In genomic region chr19:61266246-61266615, GRCm38 (mm10) we compare ENCODE assay signal across 9 mouse cellular contexts. TPM values are rescaled to one million over a fixed set of nuclear protein-coding genes. Genes with fewer than 3 reads are reported as not detected.
DNase-seq lines count a peak whose midpoint lies in the region; ATAC-seq lines count a peak whose summit lies in the region.
"Had no signal": no experiment of that assay in that cellular context is flagged by ENCODE, and none has a peak within 500 bp of the region (broad histone marks: within the 10 kb centered on the region; RNA-seq: fewer than 3 reads in every experiment).

No protein-coding gene starts in this region.

- 0 out of 2 replicates have a peak, but pooled peaks cover 3% of the 10 kb centered on the region for H3K4me1 ChIP-seq in heart, embryonic 12.5 days (replicated peaks)
- H3K4me1 ChIP-seq in limb, embryonic 11.5 days (ENCODE audit: control insufficient read depth, insufficient read depth, low read length), result no peaks in the 10 kb centered on the region
- H3K4me1 ChIP-seq in intestine, embryonic 16.5 days (ENCODE audit: control insufficient read depth, insufficient read depth, low read length), result no peaks in the 10 kb centered on the region

- no peak overlapping the region for H3K4me3 ChIP-seq in heart, embryonic 12.5 days
- no peak overlapping the region for H3K4me3 ChIP-seq in limb, embryonic 11.5 days (ENCODE audit: low read depth, low read length)
- H3K4me3 ChIP-seq in intestine, embryonic 16.5 days (ENCODE audit: low read length), result no peak overlapping the region
- H3K4me3 ChIP-seq: layer of hippocampus, adult 2 months had no signal

- WGBS in heart, embryonic 12.5 days, result 1% methylated on average over 12 of the region's 12 CpGs
- WGBS in limb, embryonic 11.5 days, result under 1% methylated on average over 12 of the region's 12 CpGs
- whole genome bisulfite sequencing in intestine, embryonic 16.5 days, result 3% methylated on average over 12 of the region's 12 CpGs

- ATAC-seq in heart, embryonic 12.5 days (ENCODE audit: insufficient number of reproducible peaks, low FRiP score), result no peak
- no peak for ATAC-seq in limb, embryonic 11.5 days (ENCODE audit: insufficient number of reproducible peaks, low FRiP score, low TSS enrichment, low read depth)
- ATAC-seq in intestine, embryonic 16.5 days, result no peak

- H3K9ac ChIP-seq in heart, embryonic 12.5 days, result no peak overlapping the region; the same call in 1 of the 2 replicates
- no peak overlapping the region for H3K9ac ChIP-seq in limb, embryonic 11.5 days (ENCODE audit: low read length)
- H3K9ac ChIP-seq in intestine, embryonic 16.5 days (ENCODE audit: low read depth, low read length), result no peak overlapping the region

- H3K27ac ChIP-seq in heart, embryonic 12.5 days (ENCODE audit: poor library complexity, severe bottlenecking), result no peak overlapping the region
- H3K27ac ChIP-seq in limb, embryonic 11.5 days (replicated peaks; ENCODE audit: low read depth, low read length), result no peak overlapping the region
- no peak overlapping the region for H3K27ac ChIP-seq in intestine, embryonic 16.5 days (ENCODE audit: low read length)
- H3K27ac ChIP-seq: layer of hippocampus, adult 2 months had no signal

- peak; percentile 31 to 42 for DNase-seq in heart, adult 18-20 months
- peak; percentile 73 for DNase-seq in CD4-positive helper T cell, adult 2 months (ENCODE audit: low read depth, low spot score)
- DNase-seq in adrenal gland, postnatal 25 days, result peak; percentile 30
- DNase-seq in heart, postnatal 14 days, result peak; percentile 33 to 40
- DNase-seq in limb, embryonic 11.5 days (ENCODE audit: low spot score), result peak; percentile 68
- DNase-seq in right cerebral cortex, adult 2 months (ENCODE audit: low spot score in 2 of 2), result peak; percentile 8 to 22

- no peak overlapping the region for H3K4me2 ChIP-seq in heart, embryonic 12.5 days
- no peak overlapping the region for H3K4me2 ChIP-seq in limb, embryonic 11.5 days (ENCODE audit: low read depth, severe bottlenecking)
- H3K4me2 ChIP-seq in intestine, embryonic 16.5 days (ENCODE audit: low read depth, low read length), result no peak overlapping the region

- no peaks in the 10 kb centered on the region for H3K27me3 ChIP-seq in heart, embryonic 12.5 days (replicated peaks)
- H3K27me3 ChIP-seq in limb, embryonic 11.5 days (ENCODE audit: control insufficient read depth, insufficient read depth, low read length), result no peaks in the 10 kb centered on the region
- no peaks in the 10 kb centered on the region for H3K27me3 ChIP-seq in intestine, embryonic 16.5 days (replicated peaks; ENCODE audit: control insufficient read depth, insufficient read depth, low read length)

- intact Hi-C loops in heart, postnatal 14 days (cut with DNase I), result loop anchor here (5.0 kb wide), 1 partner anchor 69 kb away; no protein-coding TSS in a partner anchor

- H3K36me3 ChIP-seq in heart, embryonic 12.5 days, result no peaks in the 10 kb centered on the region
- no peaks in the 10 kb centered on the region for H3K36me3 ChIP-seq in limb, embryonic 11.5 days (ENCODE audit: control insufficient read depth, insufficient read depth, low read length)
- no peaks in the 10 kb centered on the region for H3K36me3 ChIP-seq in intestine, embryonic 16.5 days (ENCODE audit: control insufficient read depth, insufficient read depth, low read length)

- H3K9me3 ChIP-seq in heart, embryonic 12.5 days (replicated peaks), result no peaks in the 10 kb centered on the region
- H3K9me3 ChIP-seq in limb, embryonic 11.5 days (ENCODE audit: control insufficient read depth, low read length), result no peaks in the 10 kb centered on the region
- H3K9me3 ChIP-seq in intestine, embryonic 16.5 days (ENCODE audit: control insufficient read depth, low read length), result no peaks in the 10 kb centered on the region

RNA-seq across cellular contexts. Expression of gene Gm21060, which starts 30.6 kb away (rescaled TPM):
- total RNA-seq in heart, adult 18-20 months (2021), result not detected
- not detected in 2 replicates for polyA plus RNA-seq in heart, embryonic 12.5 days (2016; fragmentation: Nextera tagmentation; extraction: Ambion mirVana)
- not detected in 2 replicates for total RNA-seq in adrenal gland, postnatal 25 days (2021)
- total RNA-seq in heart, postnatal 14 days (2021), result not detected
- polyA plus RNA-seq in limb, embryonic 11.5 days (2014; fragmentation: Nextera tagmentation; extraction: Ambion mirVana), result not detected in 2 replicates
- polyA plus RNA-seq in intestine, embryonic 16.5 days (2015; fragmentation: Nextera tagmentation; extraction: Ambion mirVana), result not detected in 2 replicates
- total RNA-seq: layer of hippocampus, adult 2 months had no signal

RNA-seq across cellular contexts. Expression of gene Csf2ra, which starts 38.0 kb away (rescaled TPM):
- total RNA-seq in heart, adult 18-20 months (2021), result 1 to 10 TPM; 5.8 to 5.9 TPM
- polyA plus RNA-seq in heart, embryonic 12.5 days (2016; fragmentation: Nextera tagmentation; extraction: Ambion mirVana), result 35.7 and 39.5 TPM in 2 replicates
- 21.3 and 31.7 TPM in 2 replicates for total RNA-seq in adrenal gland, postnatal 25 days (2021)
- 1 to 10 TPM; 9.4 to 9.8 TPM for total RNA-seq in heart, postnatal 14 days (2021)
- 15.1 and 17.6 TPM in 2 replicates for polyA plus RNA-seq in limb, embryonic 11.5 days (2014; fragmentation: Nextera tagmentation; extraction: Ambion mirVana)
- 35.6 and 36.5 TPM in 2 replicates for polyA plus RNA-seq in intestine, embryonic 16.5 days (2015; fragmentation: Nextera tagmentation; extraction: Ambion mirVana)

Comparison
In these comparisons a context has a peak if more than half of its experiments do, and no peak if none do; other contexts are left out.
1. DNase-seq: peak in every context shown above with its lines; median percentile 73 in CD4-positive helper T cell, adult 2 months; 68 in limb, embryonic 11.5 days; 36 in heart, adult 18-20 months; 36 in heart, postnatal 14 days; 30 in adrenal gland, postnatal 25 days; 15 in right cerebral cortex, adult 2 months.